Mouse (Mus musculus) thymus, postnatal 14 days (tissue): ENCODE measurements around the gene Armt1.
"Not testable (repeated sequence)": the region's sequence is repeated elsewhere in the genome, so short reads cannot be mapped to it uniquely, and the experiment has no call there.

Experiments
- DNase-seq: peaks from one replicate; pipeline ENCODE4 v3.0.0; 2021

Gene Armt1

DNA sequence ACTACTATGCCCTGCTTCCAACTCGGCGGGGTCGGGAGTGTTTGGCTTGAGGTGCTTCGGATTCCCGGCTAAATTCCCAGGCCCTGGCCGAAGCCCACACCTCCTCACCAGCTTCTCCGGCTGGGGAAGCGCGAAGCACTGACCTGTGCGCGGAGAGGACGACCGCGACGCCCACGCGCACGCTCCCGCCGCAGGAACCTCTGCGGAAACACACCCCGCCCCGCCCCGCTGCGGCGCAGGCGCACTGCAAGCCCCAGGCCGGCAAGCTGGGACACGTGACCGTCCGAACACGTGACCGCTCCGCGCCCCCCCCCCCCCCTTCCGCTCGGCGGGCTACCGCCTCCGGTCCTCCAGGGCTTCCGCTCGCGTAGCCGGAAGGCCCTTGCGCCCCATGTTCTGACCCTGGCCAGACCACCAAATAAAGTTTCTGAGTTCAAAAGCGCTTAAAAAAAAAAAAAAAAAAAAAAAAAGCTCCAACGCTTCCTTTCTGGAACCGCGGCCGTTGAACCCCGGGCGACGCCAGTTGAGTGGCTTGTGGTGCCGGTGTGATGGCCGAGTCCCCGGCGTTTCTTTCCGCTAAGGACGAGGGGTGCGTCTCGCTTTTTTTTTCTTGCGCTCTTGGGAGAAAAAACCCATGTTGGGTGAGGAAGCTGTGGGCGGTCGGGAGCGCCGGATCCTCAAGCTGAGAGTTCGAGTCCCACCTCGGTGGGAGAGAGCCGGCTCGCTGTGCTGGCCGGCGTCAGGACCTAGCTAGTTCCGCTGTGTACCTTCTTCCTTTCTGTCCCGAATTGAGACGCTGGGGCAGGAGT is at the start of gene Armt1, which contains the start of gene Rmnd1:
Armt1 (plus strand) TSS at position 345 of the 809 bp plus-strand sequence.
Rmnd1 (minus strand) TSS at position 266 of the 809 bp plus-strand sequence.
- peak; percentile 96 for DNase-seq

DNA sequence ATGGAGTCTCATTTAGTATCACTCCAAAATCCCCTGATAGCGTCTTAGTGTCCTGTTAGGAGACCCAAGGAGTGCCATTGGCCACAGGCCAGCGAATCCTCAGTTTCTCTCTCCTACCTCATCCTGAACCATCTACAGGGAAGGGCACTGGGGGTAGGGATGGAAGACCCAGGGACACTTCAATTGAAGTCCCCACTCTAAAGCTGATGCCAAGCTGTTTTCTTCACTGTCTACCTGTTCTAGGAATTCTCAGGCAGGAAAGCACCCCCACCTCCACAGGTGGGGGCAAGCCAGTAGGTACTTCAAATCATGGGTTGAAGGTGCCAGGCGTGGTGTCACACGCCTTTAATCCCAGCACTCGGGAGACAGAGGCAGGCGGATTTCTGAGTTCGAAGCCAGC is 48.0 kb upstream of the Armt1 start:
- no peak for DNase-seq

DNA sequence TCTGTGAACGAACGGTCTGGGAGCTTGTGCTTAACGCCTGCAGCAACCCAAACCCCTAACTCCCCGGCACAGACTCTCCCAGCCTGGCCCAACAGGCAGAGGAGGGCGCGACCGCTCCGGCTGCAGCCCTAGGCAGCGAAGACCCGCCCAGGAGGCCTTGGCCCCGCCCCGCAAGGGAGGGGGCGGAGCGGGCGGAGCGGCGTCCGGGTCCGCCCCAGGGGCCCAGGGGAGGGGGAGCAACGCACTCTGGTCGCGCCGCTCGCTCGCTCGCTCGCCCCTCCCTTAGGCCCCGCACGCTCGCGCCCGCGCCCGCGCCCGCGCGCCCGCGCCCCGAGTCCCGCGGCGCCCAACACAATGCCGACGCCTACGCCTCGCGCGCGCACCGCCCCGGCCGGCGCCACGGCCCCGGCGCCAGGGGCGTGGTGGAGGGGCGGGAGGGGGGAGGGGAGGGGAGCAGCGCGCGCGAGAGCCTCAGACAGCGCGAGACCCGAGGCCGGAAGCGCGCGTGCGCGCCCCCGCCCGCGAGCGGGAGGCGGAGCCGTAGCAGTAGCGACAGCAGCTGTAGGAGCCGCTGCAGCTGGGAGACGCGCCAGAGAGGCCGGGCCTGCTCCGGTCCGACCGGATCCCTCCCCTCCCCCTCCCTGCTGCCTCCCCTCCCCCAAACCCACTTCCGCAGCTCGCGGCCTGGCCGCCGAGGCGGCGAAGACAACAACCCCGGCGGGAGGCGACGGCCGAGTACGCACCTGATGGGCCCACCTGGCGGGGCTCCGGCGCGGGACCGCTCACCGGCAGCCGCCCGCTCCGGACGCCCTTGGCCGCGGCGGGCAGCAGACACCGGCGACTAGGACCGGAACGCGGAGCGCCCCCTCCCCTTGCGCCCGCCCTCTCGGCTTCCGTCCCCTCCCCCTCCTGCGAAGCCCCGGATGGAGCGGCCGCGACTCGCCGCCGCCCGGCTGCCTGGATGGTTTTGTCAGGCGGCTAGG is 45.4 kb upstream of the Armt1 start:
- peak; percentile 97 for DNase-seq

DNA sequence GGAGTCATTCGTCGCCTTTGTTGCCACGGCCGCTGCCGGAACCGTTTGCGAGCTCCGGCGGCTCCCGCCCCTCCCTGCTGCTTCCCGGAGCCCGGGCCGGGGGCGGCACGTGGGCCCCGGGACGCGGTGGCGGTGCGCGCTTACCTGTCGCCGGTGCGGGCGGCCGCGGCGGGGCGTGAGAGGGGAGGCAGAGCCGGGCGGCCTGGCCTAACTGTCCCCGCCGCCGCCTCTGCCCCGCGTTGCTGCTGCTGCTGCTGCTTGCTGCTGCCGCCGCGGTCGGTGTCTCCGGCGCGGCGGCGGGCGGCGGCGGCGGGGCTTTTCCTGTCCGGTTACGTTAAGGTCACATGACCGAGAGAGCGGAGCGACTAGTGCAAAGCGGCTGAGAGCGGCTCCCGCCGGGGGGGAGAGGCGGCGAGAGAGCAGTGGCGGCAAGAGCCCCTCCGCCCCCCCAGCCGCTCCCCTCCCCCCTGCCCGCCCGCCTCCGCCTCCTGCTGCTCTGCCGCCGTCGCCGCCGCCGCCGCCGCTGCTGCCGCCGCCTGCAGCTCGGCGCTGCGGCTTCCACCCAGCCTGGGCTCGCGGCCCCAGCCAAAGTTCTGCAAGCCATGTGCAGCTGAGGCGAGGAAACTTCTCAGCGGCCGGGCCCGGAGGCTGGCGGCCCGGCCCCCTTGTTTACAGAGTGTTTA is 44.4 kb upstream of the Armt1 start, which contains the start of gene Zbtb2:
Zbtb2 (minus strand) TSS at position 408 of the 683 bp plus-strand sequence.
- peak; percentile 81 for DNase-seq

DNA sequence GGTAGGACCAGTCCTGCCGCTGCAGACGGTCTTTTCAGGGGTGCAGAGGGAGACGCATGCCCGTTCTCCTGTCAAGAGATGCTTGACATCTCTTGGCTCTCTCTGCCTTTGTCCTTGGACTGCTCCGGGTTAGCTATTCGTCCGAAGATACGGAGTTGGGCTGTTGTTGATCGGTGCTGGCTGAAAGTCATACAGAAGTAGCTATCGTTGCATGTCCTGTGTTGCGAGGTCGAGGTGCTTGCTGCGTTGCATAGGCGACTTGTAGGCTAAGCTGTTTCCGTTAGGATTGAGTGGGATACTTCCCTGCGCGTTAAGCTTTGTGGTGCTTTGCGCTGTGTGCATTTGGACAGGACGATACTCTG is 43.9 kb upstream of the Armt1 start:
- no peak for DNase-seq

DNA sequence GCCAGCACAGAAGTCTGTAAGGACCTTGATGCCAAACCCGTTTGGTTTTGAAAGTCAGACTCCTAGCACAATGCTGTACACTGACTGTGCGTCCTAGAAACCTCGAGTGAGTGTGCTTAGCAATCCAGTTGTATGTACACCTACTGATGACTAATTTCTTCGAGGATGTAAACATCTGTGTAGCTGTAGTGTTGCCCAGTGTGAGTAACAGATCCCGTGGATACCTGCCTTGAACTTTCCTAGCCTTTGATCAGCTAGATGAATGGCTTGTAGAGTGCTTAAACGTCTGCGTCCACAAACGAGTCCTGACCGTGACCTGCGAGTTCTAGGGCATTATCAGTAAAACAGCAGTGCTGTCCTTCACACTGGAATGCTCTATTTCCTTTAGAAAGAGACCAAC is 43.2 kb upstream of the Armt1 start:
- DNase-seq, result no peak

DNA sequence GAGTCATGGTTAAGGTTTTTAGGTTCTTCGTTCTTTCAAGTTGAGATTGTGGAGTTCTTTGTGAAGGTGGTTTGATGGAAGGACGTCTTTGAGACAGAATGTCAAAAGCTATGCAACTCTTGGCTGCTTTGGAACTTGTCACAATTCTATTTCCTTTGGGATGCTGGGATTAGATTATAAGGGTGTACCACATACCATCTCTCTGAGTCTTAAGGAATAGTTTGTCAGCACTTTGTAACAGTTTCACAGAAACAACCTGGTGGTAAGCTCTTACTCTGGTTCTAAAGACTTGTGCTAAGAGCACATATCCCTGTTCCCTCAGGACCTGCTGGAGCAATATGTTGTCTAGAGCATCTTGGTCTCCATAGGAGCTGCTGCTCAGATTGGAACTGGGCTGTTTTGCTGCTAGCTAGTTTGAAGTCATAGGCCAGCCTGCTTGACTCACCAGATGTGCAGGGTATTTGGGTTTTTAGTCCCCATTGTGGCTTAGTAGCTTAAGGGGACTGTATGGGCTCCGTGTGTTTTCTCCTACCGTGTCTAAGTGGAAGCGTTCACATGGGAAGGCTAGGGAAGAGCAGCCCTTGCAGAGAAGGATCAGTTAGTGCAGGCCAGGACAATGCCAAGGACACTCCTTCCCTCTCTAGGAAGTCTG is 42.7 kb upstream of the Armt1 start:
- no peak for DNase-seq

DNA sequence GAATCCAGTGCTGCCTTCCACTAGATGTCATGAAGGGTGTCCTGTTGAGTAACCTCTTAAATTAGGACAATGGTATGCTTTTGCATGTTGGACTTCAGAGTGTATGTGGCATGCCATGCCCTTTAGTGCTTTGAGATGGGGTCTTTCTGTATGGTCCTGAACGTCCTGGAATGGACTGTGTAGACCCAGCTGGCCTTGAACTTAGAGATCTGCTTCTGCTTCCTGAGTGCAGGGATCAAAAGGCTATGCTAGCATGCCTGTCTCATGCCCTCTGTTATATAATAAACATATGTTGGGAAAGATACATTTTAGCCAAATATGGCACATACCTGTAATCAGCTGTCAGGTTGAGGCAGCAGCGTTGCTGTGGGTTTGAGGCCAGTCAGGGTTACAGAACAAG is 41.7 kb upstream of the Armt1 start:
- DNase-seq, result no peak

DNA sequence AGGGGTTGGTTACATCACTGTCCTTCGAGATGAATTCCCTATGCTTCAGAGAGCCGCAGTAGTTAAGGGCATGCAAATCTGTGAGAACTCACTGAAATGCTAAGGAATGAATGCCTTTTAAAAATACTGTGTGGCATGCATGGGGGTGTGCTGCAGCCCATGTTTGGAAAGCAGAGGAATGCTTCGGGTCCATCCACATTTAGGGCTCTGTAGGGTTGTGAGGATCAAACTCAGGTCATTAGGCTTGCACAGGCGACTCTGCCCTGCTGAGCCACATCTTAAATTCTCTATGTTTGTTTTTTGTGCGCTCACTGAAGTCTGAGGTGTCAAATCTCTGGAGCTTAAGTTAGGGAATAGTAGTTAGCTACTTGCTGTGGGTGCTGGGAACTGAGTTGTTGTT is 41.2 kb upstream of the Armt1 start:
- no peak for DNase-seq

DNA sequence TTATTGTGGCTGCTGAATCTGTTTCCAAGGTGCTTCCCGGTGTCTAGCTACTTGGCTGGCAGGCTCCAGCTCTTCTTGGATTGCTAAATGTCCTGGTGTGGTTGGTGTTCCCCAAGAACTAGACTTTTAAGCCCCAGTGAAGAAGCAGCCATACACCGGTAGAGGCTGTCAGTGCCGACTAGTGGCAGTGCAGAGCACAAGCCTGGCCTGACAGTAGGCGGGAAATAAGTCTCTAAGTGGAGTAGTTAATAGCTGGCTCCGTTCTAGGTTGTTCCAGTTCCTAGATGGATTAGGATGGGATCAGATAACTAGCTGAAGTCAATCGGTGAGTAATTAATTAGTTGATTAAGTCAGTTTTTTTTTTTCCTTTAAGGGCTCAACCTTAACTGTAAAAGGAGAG is 40.4 kb upstream of the Armt1 start:
- DNase-seq, result peak; percentile 55

DNA sequence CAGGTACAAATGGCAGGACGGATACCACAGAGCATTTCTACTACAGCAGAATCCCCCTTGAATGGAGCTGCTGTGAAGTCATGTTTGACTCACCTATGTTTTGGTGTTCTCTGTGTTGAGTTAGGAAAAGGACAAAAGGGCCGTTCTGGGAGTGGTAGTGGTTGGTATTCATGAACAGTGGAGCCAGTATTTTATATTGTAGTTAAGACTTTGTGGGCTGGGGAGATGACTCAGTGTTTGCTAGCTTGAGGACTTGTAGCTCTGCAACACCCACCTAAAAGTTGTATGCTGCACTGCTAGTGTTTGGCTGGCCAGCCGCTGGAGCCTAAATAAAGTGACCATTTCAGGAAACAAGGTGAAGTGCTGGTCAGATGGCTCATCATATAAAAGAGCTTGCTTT is 36.9 kb upstream of the Armt1 start:
- no peak for DNase-seq

DNA sequence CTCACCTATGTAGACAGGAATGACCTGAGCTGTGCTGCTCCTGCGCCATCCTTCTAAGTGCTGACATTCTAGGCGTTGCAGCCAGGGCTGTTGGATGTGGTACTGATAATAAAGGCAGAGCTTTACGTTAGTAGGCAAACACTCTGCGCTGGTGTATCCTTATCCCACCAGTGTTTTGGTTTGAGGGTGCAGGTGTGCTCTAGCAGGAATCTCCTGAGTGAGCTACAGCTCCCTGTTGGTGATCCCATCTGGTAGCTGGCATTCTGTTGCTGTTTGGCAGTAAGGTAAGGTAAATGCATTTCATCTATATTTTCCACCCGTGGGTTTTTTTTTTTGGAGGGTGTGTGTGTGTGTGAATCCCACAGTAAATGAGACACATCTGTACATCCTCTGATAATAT is 34.2 kb upstream of the Armt1 start:
- no peak for DNase-seq

DNA sequence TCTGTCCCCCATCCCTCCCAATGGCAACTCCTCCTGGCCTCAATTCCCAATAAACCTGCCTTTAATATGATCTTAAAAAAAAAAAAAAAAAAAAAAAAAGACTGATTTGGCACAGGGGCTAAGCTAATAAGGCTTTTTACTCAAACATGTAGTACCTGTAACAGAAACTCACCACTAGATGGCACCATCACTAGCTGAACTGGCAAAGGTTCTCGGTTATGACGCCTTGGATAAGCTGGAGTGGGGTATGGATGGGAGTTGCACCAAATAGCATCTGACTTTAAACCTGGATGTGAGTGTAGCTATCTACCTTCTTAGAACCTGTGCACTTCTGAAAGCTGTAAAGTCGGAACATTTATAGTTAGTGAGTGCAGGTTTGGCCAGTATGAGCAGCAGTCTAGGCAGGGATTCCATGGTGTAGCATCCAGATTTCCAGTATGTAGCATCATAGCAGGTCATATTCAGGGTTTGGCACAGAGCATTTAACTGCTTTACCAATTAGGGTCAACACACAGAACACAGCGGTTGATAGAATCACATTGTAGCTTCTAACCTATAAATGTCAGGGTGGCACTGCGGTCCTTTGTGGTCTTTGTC is 27.3 kb upstream of the Armt1 start:
- peak; percentile 62 for DNase-seq

DNA sequence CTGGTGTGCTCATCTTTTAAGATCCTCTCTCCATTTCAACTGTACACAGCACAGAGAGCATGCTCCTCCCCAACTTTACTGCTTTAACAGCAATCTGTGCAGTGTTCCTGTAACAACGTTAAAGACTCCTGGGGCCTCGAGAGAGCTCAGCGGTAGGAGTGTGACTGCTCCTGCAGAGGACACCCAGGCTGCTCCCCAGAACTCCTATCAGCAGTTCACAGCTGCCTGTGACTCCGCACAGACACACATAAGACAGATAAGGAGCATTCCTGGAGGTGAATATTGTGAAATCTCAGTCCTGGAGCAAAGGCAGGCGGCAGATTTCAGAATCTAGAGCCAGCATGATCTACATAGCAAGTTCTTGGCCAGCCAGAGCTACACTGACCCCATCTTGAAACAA is 26.8 kb upstream of the Armt1 start:
- DNase-seq, result no peak

DNA sequence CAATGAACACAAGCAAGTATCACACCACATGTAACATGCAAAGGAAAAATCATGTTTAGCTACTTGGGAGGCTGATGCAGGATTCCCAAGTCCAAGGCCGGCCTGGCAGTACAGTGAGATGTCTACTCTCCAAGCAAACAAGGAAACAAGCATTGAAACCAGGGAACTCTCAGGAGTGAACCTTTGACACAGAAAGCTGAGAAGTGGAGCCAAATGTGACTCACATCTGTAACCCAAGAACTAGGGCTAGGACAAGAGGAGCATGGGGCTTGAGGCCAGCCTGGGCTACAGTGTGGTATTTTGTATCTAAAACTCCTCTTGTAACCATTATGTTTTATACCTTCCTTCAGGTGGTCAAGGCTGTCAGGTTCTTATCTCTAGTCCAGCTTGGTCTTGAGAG is 25.1 kb upstream of the Armt1 start:
- DNase-seq, result no peak

DNA sequence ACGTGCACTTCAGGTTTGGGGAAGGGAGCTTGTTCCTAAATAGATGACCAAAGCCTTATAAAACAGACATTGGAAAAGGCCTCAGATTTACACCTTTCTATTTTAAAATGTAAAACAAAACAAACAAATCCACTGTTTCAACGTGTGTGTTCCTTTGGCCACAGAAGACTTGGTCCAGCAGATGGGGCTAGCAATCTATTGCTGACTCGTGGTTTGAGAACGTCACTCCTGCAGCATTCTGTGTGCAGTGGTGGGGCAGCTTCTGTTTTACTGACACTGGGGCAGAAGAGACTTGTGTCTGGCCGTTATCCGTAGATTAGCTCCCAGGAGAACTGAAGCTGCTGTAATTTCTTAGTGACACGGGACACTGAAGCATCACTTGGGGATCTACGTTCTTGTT is 7.0 kb upstream of the Armt1 start:
- DNase-seq, result no peak

DNA sequence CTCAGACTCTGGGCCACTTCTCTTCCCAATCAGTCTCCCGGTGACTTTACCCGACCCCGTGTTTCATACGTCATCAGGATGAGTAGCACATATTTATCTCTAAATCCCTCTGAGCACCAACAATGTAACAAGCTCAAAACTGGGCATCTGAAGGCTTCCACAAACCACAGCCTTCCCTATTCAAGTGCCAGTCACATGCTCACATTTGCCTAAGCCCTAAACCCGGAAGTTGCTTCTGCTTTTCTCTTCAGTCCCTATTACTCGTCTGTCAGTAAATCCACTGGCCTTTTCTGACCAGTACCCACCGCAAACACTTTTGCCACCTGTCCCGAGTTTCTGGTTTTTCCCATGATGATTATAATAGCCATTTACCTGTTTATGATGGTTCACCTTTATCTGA is 1.9 kb upstream of the Armt1 start:
- DNase-seq, result no peak

DNA sequence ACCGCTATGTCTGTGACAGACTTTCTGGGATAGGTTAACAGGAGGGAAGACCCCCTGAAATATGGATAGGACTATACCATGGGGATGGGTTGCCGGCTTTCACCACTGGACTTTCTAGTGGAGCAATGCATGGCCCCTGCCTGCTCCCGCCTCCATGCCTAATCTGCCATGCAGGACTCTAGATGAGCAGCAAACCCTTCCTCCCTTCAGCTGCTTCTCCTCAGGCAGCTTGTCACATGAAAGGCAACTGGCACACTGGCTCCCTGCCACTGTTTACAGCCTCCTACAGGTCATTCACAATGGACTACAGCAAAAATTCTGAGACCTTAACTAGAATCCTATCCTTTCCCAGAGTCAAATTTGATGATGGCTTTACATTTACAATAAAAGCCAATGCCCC is 1.4 kb upstream of the Armt1 start:
- DNase-seq, result no peak

DNA sequence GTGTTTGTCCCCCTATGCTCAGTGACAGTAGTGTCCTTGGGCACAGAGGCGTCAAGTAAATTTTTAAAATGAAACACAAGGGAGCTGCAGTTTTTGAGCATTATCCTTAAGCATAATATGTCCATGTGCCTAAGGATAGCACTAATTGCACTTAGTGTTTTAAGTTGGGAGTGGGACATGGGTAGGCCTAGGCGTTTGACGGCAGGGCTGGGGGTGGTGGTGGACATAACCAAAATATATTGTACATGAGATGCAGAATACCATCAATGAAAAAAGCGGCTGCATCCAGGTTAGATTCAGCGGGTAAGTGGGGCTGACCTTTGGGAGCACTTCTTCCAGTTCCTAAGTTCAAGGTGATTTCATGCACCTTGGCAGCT is 533 bp upstream of the Armt1 start:
- no peak for DNase-seq

DNA sequence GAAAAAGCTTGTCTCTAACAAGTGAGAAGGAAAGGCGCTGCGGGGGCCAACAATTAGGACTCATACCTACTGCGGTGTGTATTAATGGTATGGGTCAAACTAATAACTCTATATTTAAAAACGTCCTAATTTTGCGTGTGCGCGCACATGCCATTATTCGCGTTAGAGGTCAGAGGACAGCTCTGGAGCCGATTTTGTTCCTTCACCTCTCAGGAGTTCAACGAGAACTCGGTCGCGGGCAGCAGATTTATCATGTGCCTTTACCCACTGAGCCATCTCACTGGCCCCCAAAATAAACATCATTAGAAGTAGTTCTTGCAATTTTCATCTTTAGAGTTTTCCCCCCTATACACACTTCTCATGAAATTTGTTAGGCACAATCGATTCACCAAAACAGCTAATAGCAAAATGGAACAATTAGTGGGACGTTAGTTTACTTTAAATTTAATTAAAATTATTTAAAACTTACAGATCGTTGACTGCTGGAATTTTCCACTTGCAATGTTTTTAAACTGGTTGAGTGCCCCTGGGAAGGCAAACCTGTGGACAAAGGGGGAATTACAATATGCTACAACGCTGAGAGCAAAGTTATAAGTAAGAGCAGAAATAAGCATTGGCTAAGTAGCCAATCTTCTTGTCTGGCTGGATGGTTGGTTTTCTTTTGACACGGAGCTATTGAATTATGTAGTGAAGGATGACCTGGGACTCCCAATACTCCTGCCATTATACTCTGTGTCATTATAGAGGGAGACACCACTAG is 909 bp downstream of the Armt1 start:
- DNase-seq, result peak; percentile 25

DNA sequence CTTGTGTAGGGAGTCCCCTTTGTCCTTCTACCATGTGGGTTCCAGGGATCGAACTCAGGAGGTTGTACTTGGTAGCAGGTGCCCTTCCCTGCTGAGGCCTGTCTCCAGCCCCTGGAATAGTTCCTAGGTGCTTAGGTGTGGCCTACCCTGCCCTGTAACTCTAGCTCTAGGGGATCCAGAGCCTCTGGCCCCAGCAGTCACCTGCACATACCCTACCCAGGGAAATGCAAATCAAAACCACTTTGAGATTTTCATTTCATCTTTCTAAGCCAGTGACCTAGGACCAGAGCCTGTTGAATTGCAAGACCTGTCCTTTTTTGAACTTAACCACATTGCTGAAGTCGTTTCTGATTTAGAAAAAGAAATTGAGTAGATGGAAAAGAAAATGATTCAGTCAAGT is 1.6 kb downstream of the Armt1 start:
- not testable (repeated sequence) for DNase-seq

DNA sequence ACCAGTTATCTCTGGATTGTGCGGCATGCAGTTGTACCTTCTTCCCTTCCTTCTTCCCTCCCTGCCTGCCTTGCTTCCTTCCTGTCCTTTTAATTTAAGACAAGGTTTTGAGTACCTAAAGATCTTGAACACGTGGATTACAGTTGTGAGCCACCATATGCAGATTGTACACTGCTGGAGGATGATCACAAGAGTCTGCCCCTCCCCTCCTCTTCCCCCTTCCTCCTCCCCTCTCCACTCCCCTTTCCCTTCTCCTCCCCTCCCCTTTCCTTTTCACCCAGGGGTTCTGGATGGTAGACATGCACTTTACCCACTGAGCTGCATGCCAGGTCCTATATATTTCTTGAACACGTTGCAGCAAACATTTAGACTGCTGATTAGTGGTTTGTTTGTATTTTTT is 3.1 kb downstream of the Armt1 start:
- DNase-seq, result no peak
